Mouse (Mus musculus) kidney, postnatal 36 days (tissue): ENCODE measurements around the gene Tmed10.
A peak's percentile ranks its signal among the peaks of the same experiment; 100 is the strongest.

Source experiments
- DNase-seq, 2 experiments: peaks; one replicate each; pipeline ENCODE4 v3.0.0; 2021 to 2022; ENCODE audit warnings: mixed read lengths in 2 of 2

Gene Tmed10

DNA sequence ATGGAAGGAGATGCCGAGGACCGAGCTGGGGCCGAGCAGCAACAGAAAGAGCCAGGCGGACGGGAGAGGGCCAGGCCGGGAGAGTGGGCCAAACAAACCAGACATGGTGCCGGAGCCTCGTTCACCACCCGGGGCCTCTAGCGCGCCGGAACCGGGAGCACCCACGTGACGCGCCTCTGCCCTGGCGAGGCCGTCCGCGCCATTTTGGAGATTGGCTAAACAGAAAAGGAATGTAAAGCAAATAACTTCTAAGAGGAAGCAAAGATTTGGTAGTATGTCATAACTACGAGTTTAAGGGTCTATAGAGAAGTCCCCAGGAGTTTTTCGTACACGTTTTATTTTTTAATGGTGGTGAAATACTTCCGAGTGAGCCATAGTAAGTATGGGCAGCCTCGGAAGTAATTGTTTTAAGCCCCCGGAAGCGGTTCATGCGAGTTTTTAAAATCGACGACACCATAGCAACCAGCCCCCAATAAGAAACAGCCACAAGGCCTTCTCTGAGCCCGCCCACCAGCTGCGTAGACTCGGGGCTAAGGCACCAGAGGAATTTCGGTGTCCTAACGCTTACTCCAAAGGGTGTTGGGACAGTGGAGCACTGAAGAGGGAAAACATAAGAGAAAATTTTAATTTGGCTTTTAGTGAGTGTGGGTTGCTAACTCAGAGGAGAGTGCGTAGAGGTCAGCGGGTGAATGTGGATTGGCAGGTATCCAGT is at the start of gene Tmed10:
TSS of gene Tmed10 (minus strand) at position 287 of the 712 bp plus-strand sequence.
- DNase-seq, result peak; percentile 94 to 96

DNA sequence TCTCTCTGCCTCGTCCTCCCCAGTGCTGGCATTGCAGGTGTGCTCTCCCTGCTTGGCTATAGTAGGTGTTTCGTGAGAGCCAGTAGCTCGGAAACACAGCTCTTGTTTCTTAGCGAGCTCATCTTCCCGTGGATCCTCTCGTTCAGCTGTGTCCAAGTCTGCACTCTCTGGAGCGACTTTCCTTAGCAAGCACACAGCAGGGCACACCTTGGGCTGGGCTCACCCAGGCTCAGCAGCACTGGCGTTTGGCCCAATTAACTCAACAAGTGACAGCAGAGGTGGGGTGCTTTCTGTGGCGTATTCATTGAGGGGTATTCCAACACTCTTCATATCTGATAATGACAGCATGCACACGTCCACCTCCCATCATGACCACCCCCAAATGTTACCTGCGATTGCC is 48.6 kb upstream of the Tmed10 start:
- DNase-seq, result no peak

DNA sequence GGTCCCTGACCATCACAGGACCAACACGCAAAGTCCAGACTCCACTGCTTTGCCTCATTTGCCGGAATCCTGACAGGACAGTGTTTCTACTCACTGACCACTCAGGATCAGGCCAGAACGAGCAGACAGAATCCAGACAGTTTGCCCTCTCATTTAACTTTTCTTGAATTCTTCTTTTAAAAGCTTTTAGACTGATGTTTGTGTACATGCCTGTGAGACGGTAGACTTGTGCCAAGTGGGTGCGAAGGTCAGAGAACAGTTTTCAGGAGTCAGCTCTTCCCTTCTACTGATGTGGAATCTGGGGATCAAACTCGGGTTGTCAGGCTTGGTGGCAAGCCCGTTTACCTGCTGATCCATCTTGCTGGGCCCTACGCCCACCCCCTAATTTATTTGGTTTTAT is 47.9 kb upstream of the Tmed10 start:
- peak; percentile 55 to 57 for DNase-seq

- no peak for DNase-seq
Observed at GRCm38 (mm10) chr12:85420945-85421344, 46.3 kb upstream of the Tmed10 start.

DNA sequence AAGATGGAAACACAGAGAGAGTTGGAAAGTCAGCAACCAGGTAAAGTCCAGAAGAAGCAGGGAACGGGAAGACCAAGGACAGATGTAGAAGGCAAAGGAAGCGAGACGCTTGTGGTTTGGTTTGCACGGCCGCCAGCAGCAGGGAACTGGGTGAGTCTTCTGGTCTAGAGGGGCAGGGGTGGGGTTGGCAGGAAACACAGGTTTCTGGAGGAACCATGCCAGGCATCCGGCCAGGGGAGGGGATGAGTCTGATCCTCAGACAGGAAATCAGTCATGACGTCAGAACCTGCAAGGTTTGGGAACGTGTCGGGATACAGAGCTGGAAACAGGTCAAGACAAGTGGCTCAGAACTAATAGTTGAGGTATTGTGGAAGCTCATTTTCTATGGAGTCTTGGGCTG is 43.2 kb upstream of the Tmed10 start:
- peak; percentile 74 to 84 for DNase-seq

DNA sequence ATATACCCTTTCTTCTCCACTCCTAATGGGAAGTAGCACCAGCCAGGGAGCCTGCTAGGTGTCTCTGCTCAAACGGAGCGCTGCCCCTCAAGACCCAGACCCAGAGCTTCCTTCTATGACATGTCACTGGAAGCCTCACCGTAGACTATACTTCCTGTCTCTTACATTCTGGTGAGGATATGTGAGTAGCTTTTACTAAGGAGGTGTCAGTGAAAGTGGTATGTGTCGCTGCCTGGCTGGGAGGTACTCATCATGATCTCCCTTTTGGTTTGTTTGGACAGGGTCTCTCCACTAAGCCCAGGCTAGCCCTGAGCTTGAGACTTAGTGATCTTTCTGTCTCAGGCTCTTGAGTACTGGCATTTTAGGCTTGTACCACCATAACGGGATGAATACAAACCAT is 41.7 kb upstream of the Tmed10 start:
- no peak for DNase-seq

- no peak for DNase-seq
Observed at GRCm38 (mm10) chr12:85415876-85416275, 41.2 kb upstream of the Tmed10 start.

GRCm38 (mm10) chr12:85411136-85411535 is 36.5 kb upstream of the Tmed10 start:
- no peak for DNase-seq

DNA sequence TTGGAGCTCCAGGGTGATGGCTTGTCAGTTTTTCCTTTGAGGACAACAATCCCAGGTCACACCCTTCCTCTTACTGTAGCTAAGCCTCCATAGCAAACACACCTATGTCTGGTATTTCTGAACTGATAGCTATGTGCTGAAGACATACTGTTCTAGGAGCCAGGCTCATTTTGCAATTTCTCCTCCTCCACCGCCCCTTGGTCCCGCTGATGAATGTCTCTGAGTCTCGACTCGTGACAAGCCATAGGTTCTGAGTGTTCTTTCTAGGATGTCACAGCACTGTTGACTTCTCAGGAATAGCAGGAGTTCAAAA is 23.3 kb upstream of the Tmed10 start:
- DNase-seq, result no peak

DNA sequence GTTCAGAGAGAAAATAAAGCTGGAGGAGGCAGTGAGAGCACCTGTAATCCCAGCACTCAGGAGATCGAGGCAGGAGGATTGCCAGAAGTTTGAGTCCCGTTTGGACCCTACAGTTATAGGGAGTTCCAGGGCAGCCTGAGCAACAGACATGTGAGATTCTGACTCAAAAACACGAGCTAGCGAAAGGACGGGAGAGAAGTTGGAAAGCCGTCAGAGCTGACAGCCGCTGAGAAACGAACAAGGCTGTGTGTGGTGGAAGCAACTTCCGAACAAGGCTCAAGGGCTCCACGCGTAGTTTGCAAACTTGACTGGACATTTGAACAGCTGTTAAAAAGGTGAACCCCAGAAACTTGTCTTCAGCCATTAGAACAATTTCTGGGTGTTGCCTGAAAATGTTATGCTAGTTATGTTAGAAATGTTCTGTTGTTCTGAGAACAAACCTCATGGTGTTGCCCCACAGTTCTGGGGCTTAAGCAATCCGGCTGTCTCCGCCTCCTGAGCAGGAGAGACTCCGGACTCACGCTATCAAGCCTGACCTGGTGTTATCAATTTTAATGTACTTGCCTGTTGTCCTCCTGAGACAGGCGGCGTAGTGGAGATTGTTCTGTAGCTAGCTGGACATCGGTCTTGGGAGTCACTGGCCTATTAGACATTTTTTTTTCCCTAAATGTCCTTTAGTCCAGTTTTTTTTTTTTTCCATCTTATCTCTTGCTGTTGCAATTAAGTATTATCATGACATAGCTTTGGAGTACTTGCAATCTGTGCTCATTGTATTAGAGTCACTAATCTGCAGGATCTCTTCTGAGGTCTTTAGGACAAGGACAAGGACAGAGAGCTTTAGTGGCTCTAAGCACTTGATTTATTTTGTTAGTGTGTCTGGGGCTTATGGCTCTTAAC is 22.7 kb upstream of the Tmed10 start:
- DNase-seq, result no peak

GRCm38 (mm10) chr12:85393981-85394380 is 19.3 kb upstream of the Tmed10 start:
- DNase-seq, result no peak

- DNase-seq, result no peak
Observed at GRCm38 (mm10) chr12:85393526-85393925, 18.9 kb upstream of the Tmed10 start.

DNA sequence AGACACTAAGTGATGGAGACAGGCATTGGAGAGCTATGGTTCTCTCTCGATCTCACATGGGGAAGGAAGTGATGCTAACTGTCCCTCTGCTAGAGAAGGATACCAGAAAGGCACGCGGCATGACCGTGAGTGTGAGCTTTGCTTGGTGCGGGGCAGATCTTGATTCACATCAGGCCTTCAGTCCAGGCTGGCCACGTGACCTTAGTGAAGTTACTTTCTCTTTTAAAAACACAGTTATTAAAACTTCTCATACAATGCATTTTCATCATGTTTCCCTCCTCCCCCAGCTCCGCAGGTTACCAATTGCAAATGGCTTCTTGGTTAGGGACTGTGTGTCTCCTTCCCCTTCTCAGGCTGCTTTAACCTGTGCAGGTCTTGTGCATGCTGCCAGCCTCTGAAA is 16.5 kb upstream of the Tmed10 start:
- no peak for DNase-seq

GRCm38 (mm10) chr12:85389204-85390185 is 14.8 kb upstream of the Tmed10 start:
- DNase-seq, result no peak

DNA sequence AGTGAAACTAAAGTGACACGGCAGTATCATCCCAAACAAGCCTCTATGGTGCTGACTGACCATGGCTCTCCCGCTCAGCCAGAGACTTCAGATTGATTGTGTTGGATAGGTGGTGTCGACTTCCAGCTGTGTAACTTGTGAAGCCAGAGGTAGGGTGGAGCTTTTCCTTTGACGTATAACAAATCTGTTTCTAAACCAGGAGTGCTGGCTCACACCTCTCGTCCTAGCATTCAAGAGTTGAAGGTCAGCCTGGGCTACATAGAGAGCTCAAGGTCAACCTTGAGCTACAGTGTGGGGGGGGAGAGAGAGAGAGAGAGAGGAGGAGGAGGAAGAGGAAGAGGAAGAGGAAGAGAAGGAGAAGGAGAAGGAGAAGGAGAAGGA is 11.3 kb upstream of the Tmed10 start:
- DNase-seq, result no peak

- DNase-seq, result no peak
Observed at GRCm38 (mm10) chr12:85385329-85385994, 10.8 kb upstream of the Tmed10 start.

- DNase-seq, result no peak
Observed at GRCm38 (mm10) chr12:85382761-85383680, 8.4 kb upstream of the Tmed10 start.

DNA sequence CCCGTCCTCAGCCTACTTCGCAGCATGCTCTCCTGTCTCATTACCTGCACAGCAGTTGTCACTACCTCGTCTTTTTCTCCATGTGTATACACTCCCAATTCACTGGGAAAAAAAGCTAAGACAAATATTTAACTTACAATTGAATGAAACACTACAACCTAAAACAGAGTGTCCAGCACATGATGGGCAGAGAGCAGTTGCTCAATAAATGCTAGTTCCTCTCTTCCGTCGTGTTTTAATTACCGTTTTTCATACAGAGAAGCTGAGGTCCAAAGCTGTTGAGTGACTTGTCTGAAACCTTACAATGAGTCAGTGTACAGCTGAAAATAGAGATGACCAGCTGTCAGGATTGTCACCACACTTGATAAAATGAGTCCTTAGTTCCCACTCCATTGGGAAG is 6.9 kb upstream of the Tmed10 start:
- DNase-seq, result no peak

DNA sequence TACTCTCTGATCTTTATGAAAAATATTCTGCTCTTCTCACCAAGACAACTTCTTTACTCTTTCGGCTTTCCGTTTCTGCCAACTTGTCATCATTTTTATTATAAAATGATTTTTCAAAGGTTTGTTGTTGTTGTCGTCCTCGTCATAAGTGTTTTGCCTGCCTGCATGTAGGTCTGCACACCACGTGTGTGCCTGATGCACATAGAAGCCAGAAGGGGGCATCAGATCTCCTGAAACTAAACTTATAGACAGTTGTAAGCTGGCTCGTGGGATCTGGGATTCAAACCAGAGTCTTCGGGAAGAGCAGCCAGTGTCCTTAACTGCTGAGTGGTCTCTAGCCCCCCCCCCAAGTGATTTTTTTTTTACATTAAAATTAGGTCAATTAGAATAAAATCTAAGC is 6.3 kb upstream of the Tmed10 start:
- no peak for DNase-seq

DNA sequence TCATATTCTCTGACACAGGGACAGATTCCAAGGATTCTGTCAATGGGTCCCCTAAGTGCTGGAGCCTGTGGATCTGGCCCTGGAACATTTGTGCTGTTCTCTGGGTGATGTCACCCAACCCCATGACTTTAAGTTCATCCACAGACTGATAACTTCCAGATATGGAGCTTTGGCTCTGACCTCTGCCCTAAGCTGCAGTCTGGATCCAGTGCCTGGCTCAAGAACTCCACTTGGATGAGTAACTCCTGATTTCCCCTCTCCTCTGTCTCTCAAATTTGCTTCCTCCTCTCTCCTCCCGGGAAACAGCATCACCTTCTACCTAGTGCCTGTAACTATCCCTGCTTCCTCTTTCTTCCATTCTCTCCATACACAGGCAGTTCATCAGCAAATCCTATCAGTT is 5.7 kb upstream of the Tmed10 start:
- DNase-seq, result no peak

- no peak for DNase-seq
Observed at GRCm38 (mm10) chr12:85378271-85378670, 3.6 kb upstream of the Tmed10 start.
